Mouse (Mus musculus): ENCODE measurements around the gene A830018L16Rik.

GRCm38 (mm10) chr1:11565309-11565708 is 151.4 kb downstream of the A830018L16Rik start:
- TF ChIP-seq EP300 (IDR thresholded peaks at IDR 0.05; ENCODE audit: low read depth) = no peak
- peak; percentile 40 for TF ChIP-seq CTCF (IDR thresholded peaks at IDR 0.05; ENCODE audit: low read depth)
